Mouse (Mus musculus) lung, postnatal 0 days (tissue): Measurements from ENCODE around the gene Lrrc25. TPM values are rescaled to one million over a fixed set of nuclear protein-coding genes. Genes with fewer than 3 reads are reported as not detected.
A peak's percentile ranks its signal among the peaks of the same experiment; 100 is the strongest.

Experiments used
- ATAC-seq: fragments of 200-750 bp; cut with Nextera tagmentation; 2 replicates; pipeline ENCODE4 v1.8.0; 2017; ENCODE audit warnings: moderate library complexity
- DNase-seq: peaks from one replicate; pipeline ENCODE4 v3.0.0-alpha.2; 2016; ENCODE audit warnings: low spot score
- H3K27ac ChIP-seq: fragments of 300-500 bp; sonication (generic); 2 replicates; pipeline ENCODE4 v1.5.1; 2014; ENCODE audit warnings: antibody characterized with exemption, mild to moderate bottlenecking, low read length, mixed read lengths
- H3K27me3 ChIP-seq: fragments of 300-500 bp; sonication (generic); replicated peaks from 2 replicates; pipeline ENCODE4 v1.6.1; 2014; ENCODE audit warnings: low read length, mixed read lengths; ENCODE audit not compliant: insufficient read depth
- H3K36me3 ChIP-seq: fragments of 300-500 bp; sonication (generic); 2 replicates; pipeline ENCODE4 v1.6.1; 2014; ENCODE audit warnings: low read length, mixed read lengths; ENCODE audit not compliant: insufficient read depth
- H3K4me1 ChIP-seq: fragments of 300-500 bp; sonication (generic); 2 replicates; pipeline ENCODE4 v1.6.1; 2014; ENCODE audit warnings: antibody characterized with exemption, low read depth, low read length, mixed read lengths; ENCODE audit not compliant: insufficient read depth
- H3K4me2 ChIP-seq: fragments of 300-500 bp; sonication (generic); replicated peaks from 2 replicates; pipeline ENCODE4 v1.6.1; 2014; ENCODE audit warnings: low read depth, mild to moderate bottlenecking, low read length, moderate library complexity, mixed read lengths
- H3K4me3 ChIP-seq: fragments of 300-500 bp; sonication (generic); 2 replicates; pipeline ENCODE4 v1.5.1; 2014; ENCODE audit warnings: low read depth, low read length
- H3K9ac ChIP-seq: fragments of 300-500 bp; sonication (generic); replicated peaks from 2 replicates; pipeline ENCODE4 v1.6.1; 2014; ENCODE audit warnings: low read depth, mild to moderate bottlenecking
- H3K9me3 ChIP-seq: fragments of 300-500 bp; sonication (generic); 2 replicates; pipeline ENCODE4 v1.6.1; 2016; ENCODE audit warnings: low read length, mixed read lengths
- CTCF ChIP-seq: IDR thresholded peaks from 2 replicates; pipeline ENCODE4 v1.5.1; 2016; ENCODE audit warnings: antibody characterized with exemption, mild to moderate bottlenecking
- EP300 ChIP-seq: IDR thresholded peaks from 2 replicates; pipeline ENCODE4 v1.6.1; 2016; ENCODE audit warnings: antibody characterized with exemption, mild to moderate bottlenecking, control low read depth
- WGBS: fragments of 180-500 bp; shearing (Covaris S2); extraction: QIAGEN DNeasy Blood & Tissue Kit; methylation state at CpG from one replicate; pipeline ENCODE4 v1.1.7; 2014; 5-methylcytosine and 5-hydroxymethylcytosine counted together
- polyA plus RNA-seq: library from polyadenylated mRNA; unstranded; fragments of >200 nt; fragmentation: Nextera tagmentation; extraction: Ambion mirVana; gene quantifications from 2 replicates; pipeline ENCODE4 v1.2.1, GENCODE M21; 2015

Gene Lrrc25
- polyA plus RNA-seq, 1 experiment from 2014 or later: 4.2 TPM

- Histone ChIP-seq H3K36me3 (no peaks in the 10 kb centered on the region), H3K27ac (peak overlapping the region; percentile 98), H3K4me1 (peaks cover 8% of the 10 kb centered on the region; the same call in 1 of the 2 replicates), H3K4me2 (peak overlapping the region; percentile 97), H3K9ac (peak overlapping the region; percentile 26; the same call in 1 of the 2 replicates), H3K4me3 (peak overlapping the region; percentile 44), H3K9me3 (no peaks in the 10 kb centered on the region), H3K27me3 (no peaks in the 10 kb centered on the region)
- TF ChIP-seq EP300: no peak
- TF ChIP-seq CTCF: peak; percentile 90
- DNase-seq (peak; percentile 79), ATAC-seq (peak; percentile 14)
- WGBS: under 1% methylated on average over 54 of the region's 54 CpGs
Measured at GRCm38 (mm10) chr8:70610796-70611771, 4.9 kb upstream of the Lrrc25 start.

GRCm38 (mm10) chr8:70611849-70612248 lies 4.1 kb upstream of the Lrrc25 start:
- Histone ChIP-seq H3K27ac (peak overlapping the region; percentile 98), H3K27me3 (no peaks in the 10 kb centered on the region), H3K36me3 (no peaks in the 10 kb centered on the region), H3K4me3 (peak overlapping the region; percentile 44; the same call in 1 of the 2 replicates), H3K9me3 (no peaks in the 10 kb centered on the region), H3K4me2 (peak overlapping the region; percentile 97), H3K4me1 (peaks cover 5% of the 10 kb centered on the region; the same call in 1 of the 2 replicates), H3K9ac (peak overlapping the region; percentile 26; the same call in 1 of the 2 replicates)
- ATAC-seq (no peak), DNase-seq (peak; percentile 80)
- TF ChIP-seq EP300 (no peak), CTCF (peak; percentile 98)
- under 1% methylated on average over 6 of the region's 6 CpGs for WGBS

GRCm38 (mm10) chr8:70613763-70614162 lies 2.2 kb upstream of the Lrrc25 start:
- Histone ChIP-seq H3K9me3 (no peaks in the 10 kb centered on the region), H3K36me3 (no peaks in the 10 kb centered on the region), H3K27ac (no peak overlapping the region), H3K27me3 (no peaks in the 10 kb centered on the region), H3K4me3 (no peak overlapping the region), H3K9ac (no peak overlapping the region), H3K4me1 (peaks cover 3% of the 10 kb centered on the region; the same call in 1 of the 2 replicates), H3K4me2 (no peak overlapping the region)
- ATAC-seq (no peak), DNase-seq (no peak)
- WGBS: 20% methylated on average over 1 of the region's 1 CpGs
- TF ChIP-seq EP300: no peak

GRCm38 (mm10) chr8:70614469-70614868 lies 1.5 kb upstream of the Lrrc25 start:
- Histone ChIP-seq H3K36me3 (no peaks in the 10 kb centered on the region), H3K9ac (no peak overlapping the region), H3K4me2 (no peak overlapping the region), H3K4me1 (no peaks in the 10 kb centered on the region; the same call in 1 of the 2 replicates), H3K27ac (no peak overlapping the region), H3K4me3 (no peak overlapping the region), H3K27me3 (no peaks in the 10 kb centered on the region), H3K9me3 (no peaks in the 10 kb centered on the region)
- TF ChIP-seq EP300: no peak
- TF ChIP-seq CTCF: no peak
- ATAC-seq (no peak), DNase-seq (peak; percentile 24)
- WGBS: 59% methylated on average over 5 of the region's 5 CpGs

- Histone ChIP-seq H3K36me3 (no peaks in the 10 kb centered on the region), H3K9me3 (no peaks in the 10 kb centered on the region), H3K4me2 (no peak overlapping the region), H3K4me3 (no peak overlapping the region), H3K27me3 (no peaks in the 10 kb centered on the region), H3K4me1 (no peaks in the 10 kb centered on the region; the same call in 1 of the 2 replicates), H3K27ac (no peak overlapping the region), H3K9ac (no peak overlapping the region)
- DNase-seq: no peak
- 75% methylated on average over 8 of the region's 8 CpGs for WGBS
- ATAC-seq: no peak
- no peak for TF ChIP-seq EP300
- TF ChIP-seq CTCF: no peak
Measured at GRCm38 (mm10) chr8:70615281-70615680, 674 bp upstream of the Lrrc25 start.

GRCm38 (mm10) chr8:70616645-70617044 lies 690 bp downstream of the Lrrc25 start:
- H3K9ac ChIP-seq: no peak overlapping the region
- no peaks in the 10 kb centered on the region for H3K9me3 ChIP-seq
- no peak overlapping the region for H3K4me2 ChIP-seq
- no peak for ATAC-seq
- no peak overlapping the region for H3K27ac ChIP-seq
- H3K4me3 ChIP-seq: 0 out of 2 replicates have a peak overlapping the region, but pooled peaks have one; percentile 0
- no peaks in the 10 kb centered on the region for H3K27me3 ChIP-seq
- no peak for DNase-seq
- 43% methylated on average over 11 of the region's 11 CpGs for WGBS
- no peaks in the 10 kb centered on the region for H3K4me1 ChIP-seq
- H3K36me3 ChIP-seq: no peaks in the 10 kb centered on the region
- TF ChIP-seq EP300 (no peak), CTCF (no peak)
